Mouse (Mus musculus) liver, embryonic 14 days (tissue): Measurements from ENCODE around the gene Zfp119a. TPM values are rescaled to one million over a fixed set of nuclear protein-coding genes. Genes with fewer than 3 reads are reported as not detected.

Source experiments
- polyA plus RNA-seq: library from polyadenylated mRNA; depleted of rRNA; stranded (reverse); fragments of >200 nt; gene quantifications from 2 replicates; pipeline ENCODE4 v1.2.3, GENCODE M21; 2012; rRNA removed

Zfp119a gene
- polyA plus RNA-seq: 0.84 and 0.92 TPM in 2 replicates

GRCm38 (mm10) chr17:55878636-55879369 is at the start of gene Zfp119a:
Gene Zfp119a, minus strand, starts transcription at chr17:55878930.

Other genes starting within 250 kb of the Zfp119a start
- 8.2 and 9.4 TPM in 2 replicates for gene Pot1b, start 166.3 kb downstream of the Zfp119a start, polyA plus RNA-seq
- gene Adgre4, start 128.9 kb downstream of the Zfp119a start, polyA plus RNA-seq: 0.80 and 1.3 TPM in 2 replicates
- gene Zfp959, start 13.2 kb upstream of the Zfp119a start, polyA plus RNA-seq: 3.6 TPM in 2 replicates
- 1.0 and 1.1 TPM in 2 replicates for gene Zfp119b, start 70.6 kb upstream of the Zfp119a start, polyA plus RNA-seq
- 3.0 and 4.2 TPM in 2 replicates for gene Ebi3, start 73.7 kb upstream of the Zfp119a start, polyA plus RNA-seq
- 5.0 and 5.9 TPM in 2 replicates for gene Yju2, start 80.2 kb upstream of the Zfp119a start, polyA plus RNA-seq
- gene Shd, start 91.5 kb upstream of the Zfp119a start, polyA plus RNA-seq: 0.23 and 0.38 TPM in 2 replicates
- 0.08 and 0.25 TPM in 2 replicates for gene Fsd1, start 107.6 kb upstream of the Zfp119a start, polyA plus RNA-seq
- gene Stap2, start 126.7 kb upstream of the Zfp119a start, polyA plus RNA-seq: 1.9 and 2.0 TPM in 2 replicates
- gene Mpnd, start 126.8 kb upstream of the Zfp119a start, polyA plus RNA-seq: 14.0 and 16.4 TPM in 2 replicates
- gene Sh3gl1, start 157.7 kb upstream of the Zfp119a start, polyA plus RNA-seq: 25.3 and 29.6 TPM in 2 replicates
- 16.0 and 18.2 TPM in 2 replicates for gene Chaf1a, start 161.5 kb upstream of the Zfp119a start, polyA plus RNA-seq
- gene Ubxn6, start 196.1 kb upstream of the Zfp119a start, polyA plus RNA-seq: 7.6 and 8.7 TPM in 2 replicates
- gene Hdgfl2, start 200.7 kb upstream of the Zfp119a start, polyA plus RNA-seq: 30.2 and 32.2 TPM in 2 replicates
- gene Plin4, start 230.9 kb upstream of the Zfp119a start, polyA plus RNA-seq: 0.02 TPM in 2 replicates
- 0.15 and 0.16 TPM in 2 replicates for gene Plin5, start 238.7 kb upstream of the Zfp119a start, polyA plus RNA-seq
- 0.17 and 0.18 TPM in 2 replicates for gene Lrg1, start 243.1 kb upstream of the Zfp119a start, polyA plus RNA-seq